Mouse (Mus musculus): ENCODE data around the gene Fgfr2.

The Fgfr2 gene

DNA sequence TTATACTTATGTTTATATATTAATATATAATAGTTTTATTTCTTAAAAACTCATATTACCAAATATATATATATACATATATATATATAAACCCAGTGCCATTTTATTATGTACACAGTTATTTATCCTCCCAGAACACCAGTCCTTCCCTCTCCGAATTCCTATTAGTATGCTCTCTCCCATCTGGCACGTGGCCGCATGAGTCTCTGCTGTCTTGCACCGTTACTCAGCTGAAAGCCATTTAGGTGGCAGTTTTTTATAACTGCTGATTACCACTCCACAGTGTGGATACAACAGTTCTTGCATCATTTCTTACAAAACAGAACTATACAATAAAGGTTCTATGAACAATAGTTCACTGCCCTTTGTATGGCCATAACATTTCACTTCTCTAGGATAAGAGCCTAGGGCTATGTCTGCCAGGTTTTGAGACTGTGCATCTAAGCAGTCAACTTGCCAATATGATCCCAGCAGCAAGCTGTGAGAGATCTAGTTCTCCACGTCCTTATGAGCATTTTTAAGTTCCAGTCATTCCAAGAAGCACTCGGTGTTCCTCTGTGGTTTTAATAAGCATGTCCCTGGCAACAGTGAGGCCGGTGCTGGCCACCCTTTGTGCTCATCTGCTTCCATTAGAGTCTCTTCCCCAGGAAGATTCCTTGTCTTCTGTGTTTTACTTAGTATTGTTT, 1777.2 kb downstream of the Fgfr2 start:
- in situ Hi-C loops (cut with MboI, MseI) = no loop called here

GRCm38 (mm10) chr7:131337502-131338068, 1785.6 kb downstream of the Fgfr2 start:
- in situ Hi-C loops (cut with MboI, MseI) = no loop called here

DNA sequence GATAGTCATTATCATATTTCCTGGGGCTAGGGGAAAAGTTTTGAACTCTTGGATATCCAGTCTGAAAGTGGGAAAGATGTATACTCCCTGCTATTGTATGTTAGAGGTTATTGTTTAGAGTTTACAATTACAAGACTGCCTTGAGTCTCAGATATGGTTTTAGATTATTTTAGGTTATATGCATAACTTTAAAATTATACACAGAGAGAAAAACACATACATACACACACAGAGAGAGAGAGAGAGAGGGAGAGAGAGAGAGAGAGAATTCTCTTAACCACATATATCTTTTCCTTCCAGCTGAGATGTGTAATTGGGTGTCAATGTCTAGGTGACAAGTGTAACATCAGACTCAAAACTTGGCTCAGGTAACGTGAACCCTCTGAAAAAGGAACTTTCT, 1789.6 kb downstream of the Fgfr2 start, which contains the start of gene Fam24a:
Fam24a (plus strand) TSS at position 301 of the 400 bp plus-strand sequence.
- in situ Hi-C loops (cut with MboI, MseI) = no loop called here

DNA sequence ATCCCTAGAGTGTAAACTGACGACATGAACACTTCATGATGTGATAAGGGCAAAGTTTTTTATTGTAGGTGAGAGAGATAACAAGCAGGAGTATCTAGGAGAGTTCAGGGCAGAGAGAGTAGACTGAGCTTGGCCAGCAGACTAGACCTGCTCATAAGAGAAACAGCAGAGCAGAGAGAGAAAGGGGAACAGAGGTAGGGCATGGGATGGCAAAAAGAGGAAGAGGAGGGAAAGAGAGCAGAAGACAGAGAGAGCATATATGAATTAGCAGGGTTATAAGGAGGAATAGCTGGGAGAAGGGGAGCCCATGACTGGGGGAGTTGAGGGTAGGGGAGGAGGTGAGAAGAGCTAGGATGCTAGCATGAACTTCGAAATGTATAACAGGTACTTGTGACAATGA, 1791.5 kb downstream of the Fgfr2 start:
- in situ Hi-C loops (cut with MboI, MseI) = no loop called here

DNA sequence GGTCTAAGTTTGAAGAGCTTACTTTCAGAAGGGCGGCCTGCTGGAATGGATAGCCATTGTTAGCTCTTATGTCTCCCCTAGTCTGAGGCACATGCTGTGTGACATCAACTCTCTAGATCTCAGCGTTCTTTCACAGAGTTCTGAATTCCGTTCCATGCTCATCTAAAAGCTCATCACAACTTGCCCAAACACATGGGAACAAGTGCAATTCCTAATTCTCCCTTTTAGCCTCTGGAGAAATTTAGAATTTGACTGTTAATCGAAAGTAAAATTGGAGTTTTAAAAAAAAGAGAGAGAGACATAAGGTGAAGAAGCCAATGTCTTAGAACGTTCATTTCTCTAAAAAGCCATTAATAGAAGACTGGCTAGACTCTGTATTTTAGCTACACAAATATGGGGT, 1793.7 kb downstream of the Fgfr2 start, which contains the start of gene Fam24b:
Fam24b (minus strand) TSS at position 101 of the 400 bp plus-strand sequence.
- in situ Hi-C loops (cut with MboI, MseI) = no loop called here

DNA sequence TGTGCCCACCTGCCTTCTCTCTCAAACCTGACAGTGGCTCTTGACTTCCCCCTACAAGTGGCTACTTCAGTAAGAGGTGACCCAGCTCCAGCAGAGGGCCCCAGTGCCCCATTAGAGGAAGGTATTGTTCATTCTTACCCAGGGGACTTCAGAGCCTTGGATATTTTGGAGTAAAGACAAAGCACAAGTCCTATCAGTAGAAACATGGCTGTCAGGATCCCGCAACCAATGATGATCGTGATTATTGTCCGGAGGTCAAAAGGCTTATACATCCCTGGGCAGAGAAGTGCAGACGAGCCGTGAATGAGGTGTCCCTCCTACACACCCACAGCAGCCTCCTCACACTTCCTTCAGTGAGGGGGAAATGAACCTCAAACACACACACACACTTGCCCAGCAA, 1796.1 kb downstream of the Fgfr2 start:
- in situ Hi-C loops (cut with MboI, MseI) = no loop called here

GRCm38 (mm10) chr7:131322192-131322591, 1801.0 kb downstream of the Fgfr2 start, which contains the start of gene Cuzd1:
Cuzd1 (minus strand) TSS chr7:131322292.
- in situ Hi-C loops (cut with MboI, MseI) = no loop called here

DNA sequence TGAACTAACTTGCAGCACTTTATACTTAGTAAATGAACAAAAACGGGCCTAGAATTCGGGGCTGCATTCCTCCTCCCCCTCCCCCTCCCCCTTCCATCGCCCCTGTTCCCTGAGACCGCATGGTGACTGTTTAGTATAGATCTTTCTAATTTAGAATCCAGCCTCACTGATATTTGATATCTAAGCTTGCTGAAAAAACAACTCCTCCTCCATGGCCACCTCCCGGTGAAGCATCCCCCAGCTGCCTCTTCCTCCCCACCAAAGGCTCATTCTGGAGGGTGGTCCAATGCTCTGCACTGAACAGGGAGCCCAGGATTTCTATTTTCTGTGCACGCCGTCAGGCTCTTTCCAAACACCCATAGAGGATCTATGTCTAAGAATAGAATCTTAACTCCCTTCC, 1804.8 kb downstream of the Fgfr2 start:
- in situ Hi-C loops (cut with MboI, MseI) = no loop called here

DNA sequence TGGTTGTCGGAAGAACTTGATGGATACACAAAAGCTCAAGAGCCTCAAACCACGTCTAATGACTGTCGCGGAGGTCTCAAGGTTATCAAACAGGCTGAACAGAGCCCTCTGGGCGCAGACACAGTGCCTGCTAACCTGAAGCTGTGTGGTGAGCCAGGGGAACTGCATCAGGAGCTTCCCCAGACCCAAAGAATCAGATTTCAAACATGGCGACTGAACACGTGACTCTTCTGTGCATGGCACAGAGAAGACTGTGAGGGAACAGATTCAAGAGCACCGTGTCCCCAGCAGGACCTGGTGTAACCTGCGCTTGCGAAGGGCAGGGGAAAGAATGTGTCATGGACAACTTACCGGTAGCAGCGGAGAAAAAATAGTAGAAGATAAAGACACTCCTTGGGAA, 1805.6 kb downstream of the Fgfr2 start:
- in situ Hi-C loops (cut with MboI, MseI) = no loop called here

DNA sequence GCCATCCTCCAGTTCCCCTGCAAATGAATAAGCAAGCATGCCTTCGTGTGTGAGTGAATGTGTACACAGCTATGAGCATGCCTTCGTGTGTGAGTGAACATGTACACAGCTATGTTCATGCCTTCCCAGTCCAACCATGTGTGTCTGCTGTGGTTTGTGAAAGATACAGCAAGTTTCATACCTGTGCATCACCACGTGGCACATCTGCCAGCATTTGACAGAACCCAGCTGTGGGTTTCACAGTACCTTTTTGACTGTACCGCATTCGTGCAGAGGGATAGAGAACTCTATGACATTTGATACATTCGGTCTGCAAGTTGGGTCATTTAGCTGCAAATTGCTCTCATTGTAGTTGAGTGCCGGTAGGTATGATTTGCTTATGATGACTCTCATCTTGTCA, 1808.7 kb downstream of the Fgfr2 start:
- in situ Hi-C loops (cut with MboI, MseI) = no loop called here

DNA sequence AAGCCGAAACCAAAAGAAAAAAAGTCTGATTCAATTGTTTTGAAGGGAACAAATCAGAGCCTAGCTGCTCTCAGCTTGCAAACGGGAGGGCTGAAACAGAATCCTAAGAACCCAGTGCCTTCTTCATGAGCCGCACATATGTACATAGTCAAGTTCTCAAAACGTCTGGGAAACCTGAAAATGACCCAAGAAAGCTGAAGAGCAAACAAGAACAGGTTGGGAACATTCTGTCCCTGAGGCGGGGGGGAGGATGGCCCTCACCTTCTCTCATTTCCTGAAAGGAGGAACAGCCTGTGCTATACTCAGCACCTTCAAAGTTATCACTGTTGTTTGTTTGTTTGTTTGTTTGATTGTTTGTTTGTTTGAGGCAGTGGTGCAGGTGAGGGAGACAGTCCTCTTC, 1816.4 kb downstream of the Fgfr2 start:
- in situ Hi-C loops (cut with MboI, MseI) = no loop called here

DNA sequence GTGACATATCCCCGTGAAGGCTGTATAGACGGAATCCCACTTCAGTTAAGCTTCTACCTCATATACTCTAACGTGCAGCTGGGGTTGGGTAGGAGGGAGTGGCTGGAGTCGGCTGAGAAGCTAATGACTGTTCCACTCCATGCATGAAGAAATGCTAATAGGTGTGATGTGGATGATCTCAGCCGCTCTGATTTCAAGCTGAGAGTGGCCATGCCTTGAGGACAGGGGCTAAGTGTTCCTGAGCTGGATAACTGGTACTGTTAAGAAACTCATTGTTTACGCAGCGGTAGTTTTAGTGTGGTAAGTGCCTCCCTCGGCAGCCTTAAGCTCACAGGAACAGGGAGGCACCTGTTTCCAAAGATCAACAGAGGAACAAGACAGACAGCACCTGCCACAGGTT, 1819.8 kb downstream of the Fgfr2 start:
- in situ Hi-C loops (cut with MboI, MseI) = no loop called here

GRCm38 (mm10) chr7:131297151-131297550, 1826.0 kb downstream of the Fgfr2 start:
- in situ Hi-C loops (cut with MboI, MseI) = no loop called here

DNA sequence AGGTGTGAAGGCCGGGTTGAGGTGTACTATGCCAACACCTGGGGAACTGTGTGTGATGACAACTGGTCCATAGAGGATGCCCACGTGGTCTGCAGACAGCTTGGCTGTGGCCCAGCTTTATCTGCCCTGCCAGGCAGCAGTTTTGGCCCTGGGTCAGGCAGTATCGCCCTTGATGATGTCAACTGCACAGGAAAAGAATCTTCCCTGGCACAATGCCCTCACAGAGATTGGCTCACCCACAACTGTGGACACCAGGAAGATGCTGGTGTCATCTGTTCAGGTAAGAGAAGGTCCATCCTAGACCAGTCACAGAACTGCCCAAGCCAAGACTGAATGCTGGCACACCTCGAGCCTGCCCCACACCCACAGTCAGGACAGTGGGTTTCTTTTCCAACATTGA, 1857.3 kb downstream of the Fgfr2 start:
- in situ Hi-C loops (cut with MboI, MseI) = no loop called here

DNA sequence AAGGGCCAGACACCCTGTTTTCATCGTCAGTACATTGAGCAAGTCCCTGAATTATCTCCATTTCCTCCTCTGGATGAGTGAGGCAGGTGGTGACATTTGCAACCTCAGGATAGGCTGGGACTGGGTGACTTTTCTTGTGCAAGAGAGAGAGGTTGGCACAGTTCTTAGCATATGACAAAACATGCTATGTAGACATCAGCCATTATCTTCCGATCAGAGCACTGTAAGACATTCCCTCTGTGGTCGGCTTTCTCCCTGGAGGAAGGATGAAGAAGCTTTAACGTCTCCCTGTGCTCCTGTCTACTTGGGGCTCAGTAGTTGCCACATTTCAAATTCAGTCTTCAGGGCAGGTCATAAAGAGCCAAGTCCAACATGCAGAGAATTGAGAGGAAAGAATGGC, 1858.9 kb downstream of the Fgfr2 start:
- in situ Hi-C loops (cut with MboI, MseI) = no loop called here

DNA sequence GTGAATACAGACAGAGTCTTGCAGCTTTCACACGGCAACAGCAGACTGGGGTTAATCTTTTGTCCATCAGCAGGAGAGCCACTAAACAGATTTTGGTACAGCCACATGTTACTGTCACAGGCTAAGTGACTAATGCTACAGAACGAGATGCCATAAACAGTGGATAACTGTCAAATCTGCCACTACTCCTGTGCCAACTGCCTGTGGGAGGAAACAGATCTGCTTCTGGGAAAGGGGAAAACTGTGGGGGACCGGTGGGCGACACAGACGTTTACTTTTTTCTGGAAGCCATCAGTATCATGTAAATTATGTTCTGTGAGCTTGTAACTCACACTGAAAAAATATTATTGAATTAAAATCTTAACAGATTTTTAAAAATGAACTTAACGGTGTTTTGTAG, 1862.2 kb downstream of the Fgfr2 start:
- in situ Hi-C loops (cut with MboI, MseI) = no loop called here

- in situ Hi-C loops (cut with MboI, MseI) = no loop called here
Measured at GRCm38 (mm10) chr7:131257309-131257708, 1865.8 kb downstream of the Fgfr2 start.

GRCm38 (mm10) chr7:131256841-131257240, 1866.3 kb downstream of the Fgfr2 start:
- in situ Hi-C loops (cut with MboI, MseI) = no loop called here

- in situ Hi-C loops (cut with MboI, MseI) = no loop called here
Measured at GRCm38 (mm10) chr7:131244993-131245392, 1878.2 kb downstream of the Fgfr2 start.

- in situ Hi-C loops (cut with MboI, MseI) = no loop called here
Measured at GRCm38 (mm10) chr7:131236091-131236490, 1887.1 kb downstream of the Fgfr2 start.

DNA sequence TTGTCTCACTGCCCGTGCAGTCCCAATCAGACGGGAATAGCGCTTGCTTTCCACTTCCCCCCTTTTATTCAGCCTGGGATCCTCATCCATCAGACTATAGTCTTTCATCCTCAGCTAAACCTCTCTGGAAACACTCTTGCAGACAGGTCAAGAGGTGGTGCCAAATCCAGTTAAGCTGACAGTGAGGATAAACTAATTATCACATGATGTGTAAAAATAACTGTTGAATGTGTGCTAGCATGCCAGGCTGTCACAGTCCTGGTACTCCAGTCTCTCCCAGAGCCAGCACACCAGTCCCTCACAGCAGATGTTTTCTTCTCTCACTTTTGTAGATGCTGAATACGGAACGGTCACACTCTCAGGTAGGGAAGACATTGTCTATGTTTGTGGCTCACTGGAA, 1900.1 kb downstream of the Fgfr2 start:
- in situ Hi-C loops (cut with MboI, MseI) = no loop called here

DNA sequence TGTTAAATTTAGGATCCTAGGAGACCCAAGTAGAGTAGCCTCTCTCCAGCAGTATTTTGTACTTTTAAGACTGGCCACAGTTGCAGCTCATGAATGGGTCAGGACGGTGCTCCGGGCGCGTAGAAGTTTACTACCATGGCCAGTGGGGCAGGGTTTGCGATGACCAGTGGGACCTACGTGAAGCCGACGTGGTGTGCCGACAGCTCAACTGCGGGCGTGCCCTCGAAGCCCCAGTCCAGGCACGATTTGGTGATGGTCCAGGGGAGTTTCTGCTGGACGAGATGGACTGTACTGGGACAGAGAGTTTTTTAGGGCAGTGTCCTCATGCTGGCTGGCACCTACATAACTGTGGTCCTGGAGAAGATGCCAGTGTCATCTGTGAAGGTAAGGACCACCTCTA, 1935.2 kb downstream of the Fgfr2 start:
- in situ Hi-C loops (cut with MboI, MseI) = no loop called here

- in situ Hi-C loops (cut with MboI, MseI) = no loop called here
Measured at GRCm38 (mm10) chr7:131187047-131187446, 1936.1 kb downstream of the Fgfr2 start.

GRCm38 (mm10) chr7:131184339-131184738, 1938.8 kb downstream of the Fgfr2 start:
- in situ Hi-C loops (cut with MboI, MseI) = no loop called here
